Mouse (Mus musculus) CH12.LX (cell line): ENCODE results near the gene Mta1. TPM values are rescaled to one million over a fixed set of nuclear protein-coding genes. Genes with fewer than 3 reads are reported as not detected.

ENCODE experiments used
- DNase-seq: peaks from one replicate; pipeline ENCODE4 v3.0.0-alpha.2; 2013; ENCODE audit errors: extremely low read depth
- H3K27ac ChIP-seq: 2 replicates; pipeline ENCODE4 v1.5.1; 2012; ENCODE audit warnings: low read depth, mild to moderate bottlenecking, control low read depth, moderate library complexity; ENCODE audit not compliant: insufficient read depth
- H3K27me3 ChIP-seq: replicated peaks from 2 replicates; pipeline ENCODE3; 2012; ENCODE audit warnings: inconsistent platforms
- H3K36me3 ChIP-seq, 2 experiments: replicated peaks in 1 of 2; 2 replicates each; pipeline versions ENCODE3 to v1.6.1; 2012; ENCODE audit warnings: inconsistent platforms in 1 of 2, low read length in 1 of 2, mild to moderate bottlenecking in 1 of 2, mixed read lengths in 1 of 2, moderate library complexity in 1 of 2; ENCODE audit not compliant: control insufficient read depth in 1 of 2, insufficient read depth in 1 of 2
- H3K4me1 ChIP-seq, 2 experiments: 2 replicates each; pipeline ENCODE4 v1.6.1; 2012; ENCODE audit warnings: inconsistent platforms in 1 of 2, moderate library complexity in 1 of 2; ENCODE audit not compliant: insufficient read depth in 2 of 2, control insufficient read depth in 1 of 2
- H3K4me2 ChIP-seq: 2 replicates; pipeline ENCODE4 v1.6.1; 2012; ENCODE audit warnings: low read depth, mild to moderate bottlenecking, control low read depth; ENCODE audit not compliant: poor library complexity, insufficient read depth, severe bottlenecking
- H3K4me3 ChIP-seq, 3 experiments: fragments of 150-350 bp in 1 of 3; sonication (generic) in 1 of 3; replicated peaks in 1 of 3; 2 replicates each; pipeline versions ENCODE3 to v1.5.1; 2011 to 2012; ENCODE audit warnings: low read depth in 2 of 3, low read length in 2 of 3, mild to moderate bottlenecking in 2 of 3, moderate library complexity in 2 of 3, control low read depth in 1 of 3, improper control_type of control experiment in 1 of 3, inconsistent platforms in 1 of 3, mixed read lengths in 1 of 3; ENCODE audit not compliant: poor library complexity in 1 of 3
- H3K79me2 ChIP-seq: replicated peaks from 2 replicates; pipeline ENCODE4 v1.6.1; 2012; ENCODE audit warnings: mild to moderate bottlenecking, moderate library complexity; ENCODE audit not compliant: control insufficient read depth, poor library complexity, insufficient read depth, severe bottlenecking; ENCODE audit errors: extremely low read depth
- H3K9ac ChIP-seq: 2 replicates; pipeline ENCODE4 v1.6.1; 2012; ENCODE audit warnings: low read depth, mild to moderate bottlenecking, control low read depth, moderate library complexity; ENCODE audit not compliant: insufficient read depth
- H3K9me3 ChIP-seq: replicated peaks from 2 replicates; pipeline ENCODE3; 2012; ENCODE audit warnings: low read length, inconsistent platforms, mixed read lengths
- CHD1 ChIP-seq: IDR thresholded peaks from 2 replicates; pipeline ENCODE4 v1.6.1; 2012; ENCODE audit warnings: low read depth, low read length, improper control_type of control experiment, inconsistent platforms
- CHD2 ChIP-seq: IDR thresholded peaks from 2 replicates; pipeline ENCODE4 v1.6.1; 2011; ENCODE audit warnings: low read length, improper control_type of control experiment
- CTCF ChIP-seq, 2 experiments: IDR thresholded peaks in 1 of 2; conservative IDR thresholded peaks in 1 of 2; 2 replicates each; pipeline ENCODE4 v1.5.1; 2011 to 2012; ENCODE audit warnings: low read depth in 2 of 2, low read length in 2 of 2, improper control_type of control experiment in 1 of 2, inconsistent platforms in 1 of 2, mild to moderate bottlenecking in 1 of 2, moderate library complexity in 1 of 2
- E2F4 ChIP-seq: IDR thresholded peaks from 2 replicates; pipeline ENCODE4 v1.6.1; 2011; ENCODE audit warnings: low read depth, low read length, improper control_type of control experiment; ENCODE audit not compliant: insufficient replicate concordance
- EP300 ChIP-seq: IDR thresholded peaks from 2 replicates; pipeline ENCODE4 v1.6.1; 2011; ENCODE audit warnings: low read length, improper control_type of control experiment
- ETS1 ChIP-seq: conservative IDR thresholded peaks from 2 replicates; pipeline ENCODE4 v1.6.1; 2012; ENCODE audit warnings: low read depth, mild to moderate bottlenecking, inconsistent platforms, low read length, improper control_type of control experiment, moderate library complexity
- GABPA ChIP-seq: IDR thresholded peaks from 2 replicates; pipeline ENCODE4 v1.6.1; 2012; ENCODE audit warnings: low read depth, low read length, improper control_type of control experiment, inconsistent platforms; ENCODE audit not compliant: insufficient replicate concordance
- JUN ChIP-seq: IDR thresholded peaks from 2 replicates; pipeline ENCODE4 v1.6.1; 2011; ENCODE audit warnings: low read depth, mild to moderate bottlenecking, low read length, improper control_type of control experiment, moderate library complexity; ENCODE audit not compliant: insufficient read depth
- JUND ChIP-seq: conservative IDR thresholded peaks from 2 replicates; pipeline ENCODE4 v1.6.1; 2011; ENCODE audit warnings: low read depth, low read length, improper control_type of control experiment
- KAT2A ChIP-seq: IDR thresholded peaks from 2 replicates; pipeline ENCODE4 v1.6.1; 2012; ENCODE audit warnings: low read length, improper control_type of control experiment, inconsistent platforms; ENCODE audit not compliant: insufficient replicate concordance
- MAFK ChIP-seq: IDR thresholded peaks from 2 replicates; pipeline ENCODE4 v1.6.1; 2011; ENCODE audit warnings: low read length, improper control_type of control experiment; ENCODE audit not compliant: insufficient replicate concordance
- MAX ChIP-seq: IDR thresholded peaks from 2 replicates; pipeline ENCODE4 v1.6.1; 2011; ENCODE audit warnings: low read length, improper control_type of control experiment
- MXI1 ChIP-seq: IDR thresholded peaks from 2 replicates; pipeline ENCODE4 v1.6.1; 2011; ENCODE audit warnings: mild to moderate bottlenecking, low read depth, low read length, improper control_type of control experiment
- MYC ChIP-seq: IDR thresholded peaks from 2 replicates; pipeline ENCODE4 v1.6.1; 2011; ENCODE audit warnings: low read depth, mild to moderate bottlenecking, improper control_type of control experiment, low read length
- NRF1 ChIP-seq: IDR thresholded peaks from 2 replicates; pipeline ENCODE4 v1.6.1; 2014; ENCODE audit warnings: low read depth, mild to moderate bottlenecking, inconsistent platforms, low read length, improper control_type of control experiment, moderate library complexity
- POLR2A ChIP-seq: IDR thresholded peaks from 2 replicates; pipeline ENCODE4 v1.6.1; 2011; ENCODE audit warnings: low read depth, mild to moderate bottlenecking, improper control_type of control experiment, low read length
- POLR2AphosphoS2 ChIP-seq: IDR thresholded peaks from 2 replicates; pipeline ENCODE4 v1.6.1; 2011; ENCODE audit warnings: low read depth, low read length, improper control_type of control experiment
- RCOR1 ChIP-seq: conservative IDR thresholded peaks from 2 replicates; pipeline ENCODE4 v1.6.1; 2012; ENCODE audit warnings: low read depth, mild to moderate bottlenecking, inconsistent platforms, low read length, improper control_type of control experiment
- SIN3A ChIP-seq: IDR thresholded peaks from 2 replicates; pipeline ENCODE4 v1.6.1; 2012; ENCODE audit warnings: low read length, improper control_type of control experiment, inconsistent platforms
- TBP ChIP-seq: conservative IDR thresholded peaks from 2 replicates; pipeline ENCODE4 v1.6.1; 2011; ENCODE audit warnings: low read depth, low read length, improper control_type of control experiment
- TCF12 ChIP-seq: IDR thresholded peaks from 2 replicates; pipeline ENCODE4 v1.6.1; 2014; ENCODE audit warnings: low read depth, mild to moderate bottlenecking, inconsistent platforms, low read length, improper control_type of control experiment
- USF1 ChIP-seq: IDR thresholded peaks from 2 replicates; pipeline ENCODE4 v1.6.1; 2014; ENCODE audit warnings: low read depth, mild to moderate bottlenecking, inconsistent platforms, low read length, improper control_type of control experiment
- ZMIZ1 ChIP-seq: IDR thresholded peaks from 2 replicates; pipeline ENCODE4 v1.6.1; 2012; ENCODE audit warnings: low read depth, mild to moderate bottlenecking, inconsistent platforms, low read length, improper control_type of control experiment
- ZNF384 ChIP-seq: IDR thresholded peaks from 2 replicates; pipeline ENCODE4 v1.6.1; 2012; ENCODE audit warnings: low read depth, low read length, improper control_type of control experiment, inconsistent platforms
- dilution Hi-C: fragments of 300-500 bp; cut with MboI; formaldehyde crosslinking; loops from 2 replicates; pipeline ENCODE4 v1.14.3; 2020; ENCODE audit warnings: low sequenced_read_pairs; ENCODE audit not compliant: extremely low pct_unique_long_range_greater_than_20kb, extremely low pct_ligation_motif_present
- in situ Hi-C: fragments of 300-500 bp; cut with MboI; formaldehyde crosslinking; loops from 3 replicates; pipeline ENCODE4 v1.14.3; 2019; ENCODE audit warnings: low sequenced_read_pairs, low pct_ligation_motif_present, low pct_unique_long_range_greater_than_20kb, mixed read lengths
- polyA plus RNA-seq: library from polyadenylated mRNA; unstranded; fragments of >175 nt; gene quantifications from 2 replicates; pipeline ENCODE4 v1.2.1, GENCODE M21; 2012; ENCODE audit warnings: low read depth; ENCODE audit not compliant: insufficient read length
- total RNA-seq, 2 experiments: library from RNA; depleted of rRNA; stranded (reverse); fragments of 300-350 nt in 1 of 2; fragments of >200 nt in 1 of 2; gene quantifications; 2 replicates each; pipeline ENCODE4 v1.2.3; 2012 to 2014

Gene Mta1
- total and polyA plus RNA-seq, 3 experiments: 11.5 to 76.7 (median 39.4) TPM

DNA sequence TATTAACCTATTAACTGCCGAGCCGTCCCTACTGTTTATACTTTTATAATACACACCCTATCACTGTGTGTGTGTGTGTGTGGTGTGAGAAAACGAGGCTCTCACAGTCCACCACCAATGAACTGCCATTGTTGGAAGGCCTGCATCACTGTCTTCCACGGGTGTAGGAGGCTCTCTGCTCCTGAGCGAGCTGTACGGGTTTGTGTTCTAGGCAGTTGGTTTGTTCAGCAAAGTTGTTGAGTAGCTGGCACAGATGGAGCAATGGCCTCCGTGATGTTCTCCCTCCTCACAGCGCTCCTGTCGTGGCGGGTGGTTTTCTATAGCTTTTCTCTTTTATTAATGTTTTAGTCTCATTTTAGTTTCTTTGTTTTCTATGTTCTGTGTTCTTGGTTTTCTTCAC, 11.7 kb downstream of the Mta1 start:
- dilution Hi-C loops: no loop called here

DNA sequence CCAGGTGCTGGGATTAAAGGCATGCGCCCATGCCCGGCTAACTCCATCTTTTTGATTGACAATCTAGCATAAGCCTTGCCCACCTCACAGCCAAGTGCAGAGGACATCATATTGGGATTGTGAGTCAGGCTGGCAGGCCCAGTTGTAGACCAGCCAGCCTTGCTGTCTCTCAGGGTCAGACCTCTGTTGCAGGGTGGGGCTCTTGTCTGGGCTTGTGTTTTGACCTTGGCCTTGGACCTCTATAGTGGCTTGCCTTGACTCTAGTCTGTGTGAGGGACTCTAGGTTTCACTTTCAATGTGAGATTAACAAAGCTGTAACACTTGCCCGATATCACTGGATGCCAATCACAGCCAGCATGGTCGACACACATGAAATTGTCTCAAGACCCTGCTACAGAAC, 16.1 kb downstream of the Mta1 start:
- no peak overlapping the region for H3K4me2 ChIP-seq
- DNase-seq: no peak
- dilution Hi-C loops: no loop called here
- H3K9ac ChIP-seq: no peak overlapping the region
- H3K27me3 ChIP-seq: no peaks in the 10 kb centered on the region
- peaks cover 54 to 87% of the 10 kb centered on the region in 2 experiments for H3K36me3 ChIP-seq
- H3K27ac ChIP-seq: no peak overlapping the region
- H3K4me1 ChIP-seq: peaks cover 4 to 31% of the 10 kb centered on the region in 2 experiments; a peak in 2 of 4 replicates
- peaks cover 17% of the 10 kb centered on the region for H3K79me2 ChIP-seq
- no peaks in the 10 kb centered on the region for H3K9me3 ChIP-seq
- TF ChIP-seq CHD2: no peak
- no peak for TF ChIP-seq KAT2A
- no peak for TF ChIP-seq NRF1
- TF ChIP-seq JUND: no peak
- TF ChIP-seq MYC: no peak
- no peak for TF ChIP-seq SIN3A
- no peak for TF ChIP-seq MAFK
- TF ChIP-seq ZMIZ1: no peak
- TF ChIP-seq JUN: no peak
- TF ChIP-seq ETS1: no peak
- TF ChIP-seq POLR2A: no peak
- TF ChIP-seq TCF12: no peak
- TF ChIP-seq TBP: no peak
- no peak for TF ChIP-seq MAX
- TF ChIP-seq, all 38 proteins: peak for 0
- no peak overlapping the region for H3K4me3 ChIP-seq
- in situ Hi-C loops: no loop called here

More for the DNA sequence above, 11.7 kb downstream of the Mta1 start:
- Histone ChIP-seq H3K9ac (no peak overlapping the region), H3K9me3 (no peaks in the 10 kb centered on the region), H3K4me3 (no peak overlapping the region), H3K4me2 (no peak overlapping the region), H3K79me2 (peaks cover 51% of the 10 kb centered on the region), H3K4me1 (peaks cover 4 to 18% of the 10 kb centered on the region in 2 experiments; a peak in 1 of 4 replicates), H3K27me3 (no peaks in the 10 kb centered on the region), H3K36me3 (peaks cover 26 to 85% of the 10 kb centered on the region in 2 experiments), H3K27ac (no peak overlapping the region)
- no peak for DNase-seq
- in situ Hi-C loops: loop anchor here (5.0 kb wide), 1 partner anchor 38 kb away; the partner anchor contains the start of gene Tex22
- no peak for TF ChIP-seq MAX
- no peak for TF ChIP-seq E2F4
- TF ChIP-seq CHD1: no peak
- TF ChIP-seq CTCF (conservative IDR thresholded peaks at IDR 0.05 in 1 of 2, IDR thresholded peaks at IDR 0.05 in 1 of 2; ENCODE audit: low read depth in 2 of 2, low read length in 2 of 2): no peak
- TF ChIP-seq GABPA: no peak
- no peak for TF ChIP-seq JUND
- TF ChIP-seq JUN: no peak
- no peak for TF ChIP-seq POLR2A
- TF ChIP-seq TBP: no peak
- no peak for TF ChIP-seq ETS1
- TF ChIP-seq MXI1: no peak
- no peak for TF ChIP-seq RCOR1
- no peak for TF ChIP-seq POLR2AphosphoS2
- no peak for TF ChIP-seq MYC
- TF ChIP-seq SIN3A: no peak
- TF ChIP-seq ZNF384: no peak
- TF ChIP-seq USF1: no peak
- TF ChIP-seq MAFK: no peak
- TF ChIP-seq NRF1: no peak
- TF ChIP-seq EP300: no peak
